Mouse (Mus musculus): ENCODE measurements around the gene Nampt. TPM values are rescaled to one million over a fixed set of nuclear protein-coding genes. Genes with fewer than 3 reads are reported as not detected.

The Nampt gene
- total RNA-seq (2014; fragmentation: Nextera tagmentation) (56.6 and 61.6 TPM in 2 replicates), total RNA-seq (2017) (108 and 116 TPM in 2 replicates), polyA plus RNA-seq (2012) (31.0 and 33.4 TPM in 2 replicates)

- ATAC-seq (ENCODE audit: extremely low read depth, insufficient number of reproducible peaks, low FRiP score, poor library complexity, severe bottlenecking) (no peak), DNase-seq (ENCODE audit: low spot score) (peak; percentile 32)
- no peaks in the 10 kb centered on the region for H3K9me3 ChIP-seq (replicated peaks)
- H3K4me1 ChIP-seq (ENCODE audit: insufficient read depth, low read depth, low read length): peaks cover 26% of the 10 kb centered on the region
- H3K36me3 ChIP-seq (replicated peaks): peaks cover 21% of the 10 kb centered on the region
- H3K27me3 ChIP-seq (ENCODE audit: insufficient read depth, low read length): peaks cover 7% of the 10 kb centered on the region
- H3K4me3 ChIP-seq (ENCODE audit: low read depth, low read length): peak within 1 kb of the TSS; percentile 92
- TF ChIP-seq GATA2 (IDR thresholded peaks at IDR 0.05; ENCODE audit: borderline replicate concordance, low read depth, low read length) (no peak), CTCF (IDR thresholded peaks at IDR 0.05; ENCODE audit: low read depth, low read length) (no peak), GATA1 (IDR thresholded peaks at IDR 0.05; ENCODE audit: borderline replicate concordance, low read length) (no peak), POLR2AphosphoS5 (IDR thresholded peaks at IDR 0.05; ENCODE audit: insufficient replicate concordance, low read depth, low read length) (no peak), TAL1 (conservative IDR thresholded peaks at IDR 0.05; ENCODE audit: low read depth, low read length) (no peak)
Observed at GRCm38 (mm10) chr12:32819416-32819815, at the start of gene Nampt. Nampt (plus strand) TSS chr12:32819545.

- peaks cover 6% of the 10 kb centered on the region for H3K4me1 ChIP-seq (ENCODE audit: insufficient read depth, low read depth, low read length)
- H3K9me3 ChIP-seq (replicated peaks): no peaks in the 10 kb centered on the region
- H3K4me3 ChIP-seq (ENCODE audit: low read depth, low read length): no peak overlapping the region
- peaks cover 7% of the 10 kb centered on the region; the same call in 1 of the 2 replicates for H3K27me3 ChIP-seq (ENCODE audit: insufficient read depth, low read length)
- TF ChIP-seq POLR2AphosphoS5 (IDR thresholded peaks at IDR 0.05; ENCODE audit: insufficient replicate concordance, low read depth, low read length) (no peak), TAL1 (conservative IDR thresholded peaks at IDR 0.05; ENCODE audit: low read depth, low read length) (no peak), GATA2 (IDR thresholded peaks at IDR 0.05; ENCODE audit: borderline replicate concordance, low read depth, low read length) (no peak), GATA1 (IDR thresholded peaks at IDR 0.05; ENCODE audit: borderline replicate concordance, low read length) (no peak), CTCF (IDR thresholded peaks at IDR 0.05; ENCODE audit: low read depth, low read length) (no peak)
- DNase-seq (ENCODE audit: low spot score) (no peak), ATAC-seq (ENCODE audit: extremely low read depth, insufficient number of reproducible peaks, low FRiP score, poor library complexity, severe bottlenecking) (no peak)
- no peaks in the 10 kb centered on the region for H3K36me3 ChIP-seq (replicated peaks)
Observed at GRCm38 (mm10) chr12:32770766-32771165, 48.6 kb upstream of the Nampt start.

- Histone ChIP-seq H3K4me3 (ENCODE audit: low read depth, low read length) (no peak overlapping the region), H3K9me3 (replicated peaks) (no peaks in the 10 kb centered on the region), H3K4me1 (ENCODE audit: insufficient read depth, low read depth, low read length) (peaks cover 6% of the 10 kb centered on the region), H3K36me3 (replicated peaks) (no peaks in the 10 kb centered on the region), H3K27me3 (ENCODE audit: insufficient read depth, low read length) (peaks cover 5% of the 10 kb centered on the region; the same call in 1 of the 2 replicates)
- no peak for DNase-seq (ENCODE audit: low spot score)
- no peak for ATAC-seq (ENCODE audit: extremely low read depth, insufficient number of reproducible peaks, low FRiP score, poor library complexity, severe bottlenecking)
- no peak for TF ChIP-seq TAL1 (conservative IDR thresholded peaks at IDR 0.05; ENCODE audit: low read depth, low read length)
- TF ChIP-seq GATA1 (IDR thresholded peaks at IDR 0.05; ENCODE audit: borderline replicate concordance, low read length): no peak
- TF ChIP-seq CTCF (IDR thresholded peaks at IDR 0.05; ENCODE audit: low read depth, low read length): no peak
- TF ChIP-seq GATA2 (IDR thresholded peaks at IDR 0.05; ENCODE audit: borderline replicate concordance, low read depth, low read length): no peak
- TF ChIP-seq POLR2AphosphoS5 (IDR thresholded peaks at IDR 0.05; ENCODE audit: insufficient replicate concordance, low read depth, low read length): no peak
Observed at GRCm38 (mm10) chr12:32774592-32774991, 44.8 kb upstream of the Nampt start.

GRCm38 (mm10) chr12:32789092-32789491 lies 30.3 kb upstream of the Nampt start:
- H3K9me3 ChIP-seq (replicated peaks): no peaks in the 10 kb centered on the region
- no peaks in the 10 kb centered on the region for H3K4me1 ChIP-seq (ENCODE audit: insufficient read depth, low read depth, low read length)
- no peaks in the 10 kb centered on the region for H3K36me3 ChIP-seq (replicated peaks)
- TF ChIP-seq CTCF (IDR thresholded peaks at IDR 0.05; ENCODE audit: low read depth, low read length): no peak
- no peak for TF ChIP-seq GATA2 (IDR thresholded peaks at IDR 0.05; ENCODE audit: borderline replicate concordance, low read depth, low read length)
- ATAC-seq (ENCODE audit: extremely low read depth, insufficient number of reproducible peaks, low FRiP score, poor library complexity, severe bottlenecking): no peak
- no peak overlapping the region for H3K4me3 ChIP-seq (ENCODE audit: low read depth, low read length)
- peaks cover 17% of the 10 kb centered on the region for H3K27me3 ChIP-seq (ENCODE audit: insufficient read depth, low read length)
- DNase-seq (ENCODE audit: low spot score): no peak

GRCm38 (mm10) chr12:32795765-32796471 lies 23.4 kb upstream of the Nampt start:
- DNase-seq (ENCODE audit: low spot score) (peak; percentile 17), ATAC-seq (ENCODE audit: extremely low read depth, insufficient number of reproducible peaks, low FRiP score, poor library complexity, severe bottlenecking) (peak; percentile 54)
- Histone ChIP-seq H3K4me3 (ENCODE audit: low read depth, low read length) (no peak overlapping the region; the same call in 1 of the 2 replicates), H3K9me3 (replicated peaks) (no peaks in the 10 kb centered on the region), H3K4me1 (ENCODE audit: insufficient read depth, low read depth, low read length) (peaks cover 17% of the 10 kb centered on the region), H3K36me3 (replicated peaks) (no peaks in the 10 kb centered on the region), H3K27me3 (ENCODE audit: insufficient read depth, low read length) (peaks cover 21% of the 10 kb centered on the region)
- TF ChIP-seq GATA1 (IDR thresholded peaks at IDR 0.05; ENCODE audit: borderline replicate concordance, low read length) (no peak), POLR2AphosphoS5 (IDR thresholded peaks at IDR 0.05; ENCODE audit: insufficient replicate concordance, low read depth, low read length) (no peak), CTCF (IDR thresholded peaks at IDR 0.05; ENCODE audit: low read depth, low read length) (no peak), GATA2 (IDR thresholded peaks at IDR 0.05; ENCODE audit: borderline replicate concordance, low read depth, low read length) (no peak), TAL1 (conservative IDR thresholded peaks at IDR 0.05; ENCODE audit: low read depth, low read length) (no peak)

- TF ChIP-seq GATA1 (IDR thresholded peaks at IDR 0.05; ENCODE audit: borderline replicate concordance, low read length) (no peak), TAL1 (conservative IDR thresholded peaks at IDR 0.05; ENCODE audit: low read depth, low read length) (no peak), CTCF (IDR thresholded peaks at IDR 0.05; ENCODE audit: low read depth, low read length) (no peak), GATA2 (IDR thresholded peaks at IDR 0.05; ENCODE audit: borderline replicate concordance, low read depth, low read length) (no peak)
- H3K27me3 ChIP-seq (ENCODE audit: insufficient read depth, low read length): peaks cover 23% of the 10 kb centered on the region
Observed at GRCm38 (mm10) chr12:32797438-32797837, 21.9 kb upstream of the Nampt start.

More at GRCm38 (mm10) chr12:32797438-32797837, 21.9 kb upstream of the Nampt start:
- Histone ChIP-seq H3K36me3 (replicated peaks) (no peaks in the 10 kb centered on the region), H3K4me1 (ENCODE audit: insufficient read depth, low read depth, low read length) (peaks cover 17% of the 10 kb centered on the region), H3K4me3 (ENCODE audit: low read depth, low read length) (no peak overlapping the region), H3K9me3 (replicated peaks) (no peaks in the 10 kb centered on the region)
- DNase-seq (ENCODE audit: low spot score): no peak
- no peak for ATAC-seq (ENCODE audit: extremely low read depth, insufficient number of reproducible peaks, low FRiP score, poor library complexity, severe bottlenecking)
